Mouse (Mus musculus) C2C12 (cell line): ENCODE measurements around the gene Frmd4a.

Experiments
- CTCF ChIP-seq: IDR thresholded peaks from one replicate; pipeline ENCODE4 v1.5.1; 2011; ENCODE audit not compliant: control insufficient read depth, insufficient read depth, insufficient read length
- MAX ChIP-seq: IDR thresholded peaks from one replicate; pipeline ENCODE4 v1.6.1; 2011; ENCODE audit warnings: mild to moderate bottlenecking, control low read depth

- TF ChIP-seq MAX: no peak
- no peak for TF ChIP-seq CTCF
Observed at GRCm38 (mm10) chr2:4559883-4560247, 542.3 kb downstream of the Frmd4a start.
